Mouse (Mus musculus): ENCODE measurements around the gene Rps6kl1.

Rps6kl1 gene

GRCm38 (mm10) chr12:85135513-85136470, 15.3 kb downstream of the Rps6kl1 start:
- peak; percentile 34 for DNase-seq

- DNase-seq: no peak
These were observed 16.8 kb downstream of the Rps6kl1 start for GRCm38 (mm10) chr12:85134043-85134794.

- DNase-seq: no peak
These were observed 19.7 kb downstream of the Rps6kl1 start for GRCm38 (mm10) chr12:85131361-85131760.

GRCm38 (mm10) chr12:85129426-85129978, 21.6 kb downstream of the Rps6kl1 start:
- no peak for DNase-seq

- DNase-seq: no peak
These were observed 24.0 kb downstream of the Rps6kl1 start for GRCm38 (mm10) chr12:85126986-85127603.

GRCm38 (mm10) chr12:85124751-85125150, 26.3 kb downstream of the Rps6kl1 start:
- DNase-seq: no peak

- no peak for DNase-seq
These were observed 27.4 kb downstream of the Rps6kl1 start for GRCm38 (mm10) chr12:85123645-85124044.

- no peak for DNase-seq
These were observed 27.9 kb downstream of the Rps6kl1 start for GRCm38 (mm10) chr12:85123108-85123530.

- no peak for DNase-seq
These were observed 29.1 kb downstream of the Rps6kl1 start for GRCm38 (mm10) chr12:85121806-85122459.

- no peak for DNase-seq
These were observed 35.4 kb downstream of the Rps6kl1 start for GRCm38 (mm10) chr12:85115678-85116077.

- DNase-seq: no peak
These were observed 37.1 kb downstream of the Rps6kl1 start for GRCm38 (mm10) chr12:85113917-85114316.

GRCm38 (mm10) chr12:85113337-85113736, 37.7 kb downstream of the Rps6kl1 start:
- DNase-seq: no peak

- DNase-seq: no peak
These were observed 38.4 kb downstream of the Rps6kl1 start for GRCm38 (mm10) chr12:85112550-85113251.

GRCm38 (mm10) chr12:85110698-85111592, 40.1 kb downstream of the Rps6kl1 start, which contains the start of the genes Prox2 and Dlst:
TSS of gene Prox2 (minus strand) at chr12:85110759.
TSS of gene Dlst (plus strand) at chr12:85110833.
- DNase-seq: peak; percentile 88

- peak; percentile 34 for DNase-seq
These were observed 40.9 kb downstream of the Rps6kl1 start for GRCm38 (mm10) chr12:85110011-85110697.

- no peak for DNase-seq
These were observed 41.6 kb downstream of the Rps6kl1 start for GRCm38 (mm10) chr12:85109426-85109825.

- no peak for DNase-seq
These were observed 42.4 kb downstream of the Rps6kl1 start for GRCm38 (mm10) chr12:85108643-85109042.

- DNase-seq: no peak
These were observed 44.8 kb downstream of the Rps6kl1 start for GRCm38 (mm10) chr12:85106292-85106691.

- DNase-seq: no peak
These were observed 46.3 kb downstream of the Rps6kl1 start for GRCm38 (mm10) chr12:85104789-85105188.

GRCm38 (mm10) chr12:85103096-85103495, 48.0 kb downstream of the Rps6kl1 start:
- no peak for DNase-seq
